Mouse (Mus musculus) cortical plate, adult 2 months (tissue): ENCODE data around the gene Sema6b. TPM values are rescaled to one million over a fixed set of nuclear protein-coding genes. Genes with fewer than 3 reads are reported as not detected.
"Not testable (repeated sequence)": the region's sequence is repeated elsewhere in the genome, so short reads cannot be mapped to it uniquely, and the experiment has no call there.

Experiments used
- H3K27ac ChIP-seq: fragments of 200-500 bp; 2 replicates; pipeline ENCODE4 v1.5.1; 2012; ENCODE audit warnings: low read length, control low read depth, inconsistent platforms; ENCODE audit not compliant: insufficient read depth
- H3K4me1 ChIP-seq: fragments of 200-500 bp; 2 replicates; pipeline ENCODE4 v1.6.1; 2011; ENCODE audit warnings: low read length; ENCODE audit not compliant: control insufficient read depth, insufficient read depth
- H3K4me3 ChIP-seq: fragments of 200-500 bp; 2 replicates; pipeline ENCODE4 v1.5.1; 2011; ENCODE audit warnings: mild to moderate bottlenecking, low read length, control low read depth; ENCODE audit not compliant: insufficient read depth
- CTCF ChIP-seq: fragments of 200-500 bp; IDR thresholded peaks from 2 replicates; pipeline ENCODE4 v1.5.1; 2011; ENCODE audit warnings: mild to moderate bottlenecking, control low read depth, low read length; ENCODE audit not compliant: insufficient read depth; ENCODE audit errors: extremely low read depth
- POLR2A ChIP-seq: fragments of 200-500 bp; IDR thresholded peaks from 2 replicates; pipeline ENCODE4 v1.6.1; 2011; ENCODE audit warnings: mild to moderate bottlenecking, low read length, control low read depth; ENCODE audit not compliant: insufficient read depth; ENCODE audit errors: extremely low read depth
- polyA plus RNA-seq: library from polyadenylated mRNA; depleted of rRNA; stranded (reverse); fragments of >200 nt; gene quantifications from 2 replicates; pipeline ENCODE4 v1.2.3, GENCODE M21; 2012

Sema6b gene
- polyA plus RNA-seq, 1 experiment = 87.3 TPM

DNA sequence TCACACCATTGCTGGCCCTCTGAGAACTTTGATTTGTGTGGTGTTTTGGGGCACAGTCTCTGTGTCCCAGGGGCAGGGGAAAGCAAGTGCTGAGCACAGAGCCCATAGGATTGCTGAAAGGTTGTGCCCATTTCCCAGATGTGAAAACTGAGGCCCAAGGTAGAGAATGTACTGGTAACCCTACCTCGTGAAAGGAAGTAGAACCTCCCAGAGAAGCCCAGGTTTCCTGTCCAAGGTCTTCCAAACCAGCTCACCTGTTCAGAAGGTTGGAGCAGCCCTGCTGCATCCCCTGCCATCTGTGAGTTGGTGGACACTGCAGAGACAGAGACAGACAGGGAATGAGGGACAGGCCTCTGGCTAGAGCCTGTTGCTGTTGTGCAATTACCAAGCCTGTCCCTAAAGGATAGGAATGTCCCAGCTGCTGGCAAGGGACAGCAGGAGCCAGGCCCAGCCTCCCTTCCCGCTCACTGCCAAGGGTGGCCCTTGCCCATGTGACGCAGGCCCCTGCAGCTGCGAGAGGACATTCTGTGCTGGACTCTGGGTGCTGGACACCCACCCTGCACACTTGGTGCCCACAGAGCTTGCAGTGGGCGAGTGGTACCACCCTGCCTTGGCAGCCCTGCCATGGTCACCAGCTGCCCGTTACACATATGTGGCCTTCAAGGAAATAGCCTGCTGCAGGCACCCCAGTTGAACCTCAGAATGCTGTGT lies 31.7 kb downstream of the Sema6b start:
- Histone ChIP-seq H3K4me3 (no peak overlapping the region), H3K4me1 (no peaks in the 10 kb centered on the region; the same call in 1 of the 2 replicates), H3K27ac (peak overlapping the region; percentile 88)
- TF ChIP-seq CTCF = no peak
- TF ChIP-seq POLR2A = peak; percentile 57; the same call in 1 of the 2 replicates

DNA sequence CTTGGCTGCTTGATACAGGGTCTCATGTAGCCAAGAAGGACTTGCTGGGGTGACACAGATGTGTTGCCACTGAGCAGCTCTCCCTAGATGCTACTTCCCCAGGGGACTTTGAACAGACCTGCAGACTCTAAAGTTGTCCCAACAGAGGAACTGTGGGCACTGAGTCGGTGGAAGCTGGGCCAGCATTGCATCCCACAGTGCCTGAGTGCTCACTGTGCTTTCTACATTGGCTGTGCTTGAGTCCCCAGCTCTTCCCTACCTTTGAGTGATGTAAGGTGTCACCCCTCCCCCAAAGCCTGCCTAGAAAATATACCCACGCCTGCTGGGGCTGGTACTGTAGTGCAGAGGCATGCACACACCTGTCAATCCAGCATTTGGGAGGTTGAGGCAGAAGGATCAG lies 32.4 kb downstream of the Sema6b start:
- Histone ChIP-seq H3K4me3 (no peak overlapping the region), H3K4me1 (no peaks in the 10 kb centered on the region; the same call in 1 of the 2 replicates), H3K27ac (0 out of 2 replicates have a peak overlapping the region, but pooled peaks have one; percentile 13)
- TF ChIP-seq CTCF (no peak), POLR2A (no peak)

DNA sequence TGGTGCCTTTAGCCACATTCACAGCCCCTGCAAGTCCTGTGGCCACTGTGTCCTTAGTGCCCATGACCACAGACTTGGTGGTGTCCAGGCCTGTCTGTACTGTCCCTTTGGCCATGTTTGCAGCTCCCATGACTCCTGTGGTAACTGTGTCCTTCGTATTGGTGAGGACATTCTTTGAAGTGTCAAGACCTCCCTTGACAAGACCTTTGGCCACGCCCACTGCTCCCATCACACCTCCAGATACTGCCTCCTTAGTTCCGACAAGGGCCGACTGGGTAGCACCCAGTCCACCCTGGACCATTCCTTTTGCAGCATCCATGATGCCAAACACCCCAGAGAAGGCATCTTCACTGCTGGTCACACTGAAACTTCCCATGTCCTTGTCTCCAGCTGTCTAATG lies 33.2 kb downstream of the Sema6b start:
- no peaks in the 10 kb centered on the region; the same call in 1 of the 2 replicates for H3K4me1 ChIP-seq
- H3K4me3 ChIP-seq = no peak overlapping the region
- H3K27ac ChIP-seq = no peak overlapping the region
- TF ChIP-seq POLR2A (no peak), CTCF (no peak)

- not testable (repeated sequence) for H3K27ac ChIP-seq, H3K4me1 ChIP-seq
These were observed 33.7 kb downstream of the Sema6b start for GRCm38 (mm10) chr17:56106436-56106835.

DNA sequence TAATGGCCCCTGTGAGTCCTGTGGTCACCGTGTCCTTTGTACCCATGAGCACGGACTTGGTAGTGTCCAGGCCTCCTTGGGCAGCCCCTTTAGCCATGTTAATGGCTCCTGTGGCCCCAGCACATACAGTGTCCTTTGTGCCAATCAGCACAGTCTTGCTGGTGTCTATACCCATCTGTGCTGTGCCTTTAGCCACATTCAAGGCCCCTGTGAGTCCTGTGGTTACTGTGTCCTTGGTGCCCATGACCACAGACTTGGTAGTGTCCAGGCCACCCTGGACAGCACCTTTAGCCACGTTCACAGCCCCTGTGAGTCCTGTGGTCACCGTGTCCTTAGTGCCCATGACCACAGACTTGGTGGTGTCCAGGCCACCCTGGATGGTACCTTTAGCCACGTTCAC lies 35.3 kb downstream of the Sema6b start:
- not testable (repeated sequence) for H3K4me1 ChIP-seq, H3K27ac ChIP-seq, H3K4me3 ChIP-seq

More at GRCm38 (mm10) chr17:56106436-56106835, 33.7 kb downstream of the Sema6b start:
- H3K4me3 ChIP-seq = not testable (repeated sequence)

DNA sequence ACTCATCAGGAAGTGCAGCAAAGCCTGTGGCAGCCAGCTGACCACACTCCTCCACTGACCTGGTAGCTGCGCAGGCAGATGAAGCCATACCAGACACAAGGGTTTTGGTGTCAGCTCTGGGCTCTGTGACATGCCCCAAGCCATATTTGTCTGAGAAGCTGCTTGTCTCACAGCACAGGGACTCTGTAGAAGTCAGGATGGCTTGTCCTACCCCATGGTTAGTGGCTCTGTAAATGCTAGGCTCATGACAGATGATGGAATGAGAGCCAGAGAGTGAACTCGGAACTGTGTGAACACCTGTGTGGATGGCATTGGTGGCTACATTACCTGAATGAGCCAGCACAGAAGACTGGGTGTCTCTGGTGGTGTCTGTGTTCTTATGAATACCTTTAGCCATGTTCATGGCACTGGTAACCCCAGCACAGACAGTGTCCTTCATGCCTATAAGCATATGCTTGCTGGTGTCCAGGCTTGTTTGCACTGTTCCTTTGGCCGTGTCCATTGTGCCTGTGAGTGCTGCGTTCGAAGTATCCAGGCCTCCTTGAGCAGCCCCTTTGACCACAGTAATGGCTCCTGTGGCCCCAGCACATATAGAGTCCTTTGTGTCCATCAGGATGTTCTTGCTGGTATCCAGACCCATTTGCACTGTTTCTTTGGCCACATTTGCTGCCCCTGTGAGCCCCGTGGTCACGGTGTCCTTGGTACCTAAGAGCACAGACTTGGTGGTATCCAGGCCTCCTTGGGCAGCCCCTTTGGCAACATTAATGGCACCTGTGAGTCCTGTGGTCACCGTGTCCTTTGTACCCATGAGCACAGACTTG lies 36.5 kb downstream of the Sema6b start:
- Histone ChIP-seq H3K27ac (no peak overlapping the region), H3K4me3 (no peak overlapping the region), H3K4me1 (no peaks in the 10 kb centered on the region)
- TF ChIP-seq POLR2A = no peak
- TF ChIP-seq CTCF = no peak

DNA sequence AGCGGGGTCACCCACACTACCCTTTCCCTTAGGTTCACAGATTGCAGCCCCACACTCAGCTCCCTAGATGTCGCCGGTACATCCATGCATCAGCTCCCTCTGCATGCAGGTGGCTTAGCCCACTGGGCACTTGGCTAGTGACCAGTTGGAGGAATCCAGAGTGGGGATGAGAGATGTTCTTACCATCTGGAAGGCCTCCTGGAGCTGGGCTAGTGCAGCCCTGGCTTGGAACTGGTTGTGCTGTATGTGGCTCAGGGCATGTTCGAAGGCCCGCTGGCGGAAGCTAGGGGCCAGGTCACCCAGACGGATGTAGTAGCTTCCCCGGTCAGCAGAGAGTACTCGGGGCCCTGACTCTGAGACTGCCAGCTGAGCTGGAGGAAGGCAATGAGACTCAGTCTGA lies 37.2 kb downstream of the Sema6b start:
- H3K27ac ChIP-seq = no peak overlapping the region
- H3K4me1 ChIP-seq = no peaks in the 10 kb centered on the region
- TF ChIP-seq CTCF (no peak), POLR2A (no peak)
- H3K4me3 ChIP-seq = no peak overlapping the region

- Histone ChIP-seq H3K4me3 (no peak overlapping the region), H3K4me1 (no peaks in the 10 kb centered on the region), H3K27ac (no peak overlapping the region)
- TF ChIP-seq CTCF = no peak
- no peak for TF ChIP-seq POLR2A
These were observed 38.0 kb downstream of the Sema6b start for GRCm38 (mm10) chr17:56102158-56102557.

GRCm38 (mm10) chr17:56100811-56101210 lies 39.3 kb downstream of the Sema6b start:
- Histone ChIP-seq H3K4me3 (no peak overlapping the region), H3K4me1 (no peaks in the 10 kb centered on the region), H3K27ac (no peak overlapping the region)
- TF ChIP-seq CTCF (no peak), POLR2A (no peak)

DNA sequence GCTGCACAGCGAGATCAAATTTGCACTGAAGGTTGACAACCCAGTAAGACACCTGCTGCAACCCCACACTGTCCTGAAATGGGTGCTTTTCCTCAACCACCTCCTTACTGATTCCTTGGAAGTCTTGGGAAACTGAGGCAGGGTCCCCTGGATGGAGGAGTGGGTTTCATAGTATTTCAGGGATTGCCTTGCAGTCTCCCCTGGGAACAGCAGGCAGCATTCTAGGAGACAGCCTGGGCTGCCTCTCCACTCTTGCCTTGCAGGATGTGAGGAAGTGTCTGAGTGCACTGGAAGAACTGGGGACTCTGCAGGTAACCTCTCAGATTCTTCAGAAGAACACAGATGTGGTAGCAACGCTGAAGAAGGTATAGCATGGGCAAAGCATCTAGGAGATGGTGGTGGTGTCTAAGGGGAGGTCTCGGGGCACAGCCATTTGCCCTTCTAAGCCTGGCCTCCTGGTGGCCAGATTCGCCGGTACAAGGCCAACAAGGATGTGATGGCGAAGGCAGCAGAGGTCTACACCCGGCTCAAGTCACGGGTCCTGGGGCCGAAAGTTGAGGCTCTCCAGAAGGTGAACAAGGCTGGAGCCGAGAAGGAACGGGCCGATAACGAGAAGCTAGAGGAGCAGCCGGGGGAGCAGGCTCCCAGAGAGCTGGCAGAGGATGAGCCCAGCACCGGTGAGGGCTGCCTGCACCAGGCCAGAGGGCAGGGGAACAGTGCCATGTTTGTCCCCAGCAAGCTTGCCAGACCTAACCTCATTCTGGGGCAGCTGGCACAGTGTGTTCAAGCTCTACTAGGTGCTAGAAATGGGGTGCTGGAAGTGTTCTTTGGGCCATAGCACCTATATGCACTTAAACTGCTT lies 41.2 kb downstream of the Sema6b start:
- Histone ChIP-seq H3K4me3 (no peak overlapping the region), H3K27ac (no peak overlapping the region), H3K4me1 (no peaks in the 10 kb centered on the region)
- no peak for TF ChIP-seq POLR2A
- no peak for TF ChIP-seq CTCF
